15 mouse cellular contexts compared by ENCODE assay signal in the genomic region with DNA sequence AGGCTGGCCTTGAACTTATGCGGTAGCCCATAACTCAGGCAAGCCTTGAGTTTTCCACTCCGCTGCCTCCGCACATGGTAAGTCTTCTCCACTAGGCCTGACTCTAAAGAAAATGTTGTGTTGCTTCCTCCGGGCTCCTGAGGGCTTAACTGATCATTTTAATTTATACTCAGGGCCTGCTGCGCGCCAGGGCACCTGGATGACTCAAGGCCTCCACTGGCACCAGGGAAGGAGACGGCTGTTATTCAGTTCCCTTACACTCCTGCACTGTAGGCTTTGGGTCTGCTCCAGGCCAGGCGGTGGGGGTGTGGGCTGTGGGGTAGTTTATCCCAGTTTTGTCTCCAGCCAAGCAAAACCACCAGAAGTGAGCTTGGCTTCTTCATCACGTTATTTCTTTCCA. TPM values are rescaled to one million over a fixed set of nuclear protein-coding genes. Genes with fewer than 3 reads are reported as not detected.
DNase-seq lines count a peak whose midpoint lies in the region; ATAC-seq and TF ChIP-seq lines count a peak whose summit lies in the region.
"Had no signal": no experiment of that assay in that cellular context is flagged by ENCODE, and none has a peak within 500 bp of the region (broad histone marks: within the 10 kb centered on the region; RNA-seq: fewer than 3 reads in every experiment).

No protein-coding gene starts in this region.

- TF ChIP-seq CTCF in kidney, postnatal 0 days (IDR thresholded peaks at IDR 0.05; ENCODE audit: low read depth) = no peak
- TF ChIP-seq CTCF in thymus, adult 2 months (IDR thresholded peaks at IDR 0.05; ENCODE audit: borderline replicate concordance, control insufficient read depth, extremely low read depth, insufficient read depth, low read length, poor library complexity) = no peak

- no peak overlapping the region for H3K4me3 ChIP-seq in kidney, postnatal 0 days (replicated peaks; ENCODE audit: low read depth, low read length)
- H3K4me3 ChIP-seq in thymus, adult 2 months (ENCODE audit: control insufficient read depth, insufficient read depth, low read length) = no peak overlapping the region
- H3K4me3 ChIP-seq in liver, embryonic 12.5 days = no peak overlapping the region
- H3K4me3 ChIP-seq: lung, embryonic 15.5 days; myocyte had no signal

- DNase-seq in adrenal gland, adult 2 months = peak; percentile 66
- DNase-seq in adrenal gland, postnatal 4 days (ENCODE audit: low spot score in 2 of 2) = no peak
- DNase-seq in testis, postnatal 10 days (ENCODE audit: low spot score) = peak; percentile 47
- no peak for DNase-seq in testis, postnatal 14 days (ENCODE audit: low spot score)
- DNase-seq in kidney, postnatal 0 days (ENCODE audit: low spot score) = no peak
- no peak for DNase-seq in right cerebral cortex, postnatal 25 days
- DNase-seq in thymus, adult 2 months = no peak
- DNase-seq: cerebellum, postnatal 36 days; gastrocnemius, postnatal 36 days; heart, postnatal 14 days; left cerebral cortex, postnatal 4 days had no signal

- 67% methylated on average over 9 of the region's 9 CpGs for WGBS in kidney, postnatal 0 days
- 93% methylated on average over 9 of the region's 9 CpGs for WGBS in thymus, adult 2 months
- 74% methylated on average over 9 of the region's 9 CpGs for WGBS in liver, embryonic 12.5 days (ENCODE audit: insufficient replicate concordance)

- no peak for TF ChIP-seq POLR2A in thymus, adult 2 months (IDR thresholded peaks at IDR 0.05; ENCODE audit: control insufficient read depth, extremely low read depth, insufficient read depth, low read length, poor library complexity)

- H3K9ac ChIP-seq in kidney, postnatal 0 days (ENCODE audit: low read depth, low read length) = no peak overlapping the region
- no peak overlapping the region for H3K9ac ChIP-seq in liver, embryonic 12.5 days
- H3K9ac ChIP-seq: lung, embryonic 15.5 days had no signal

- H3K27me3 ChIP-seq in kidney, postnatal 0 days (ENCODE audit: insufficient read depth, low read length) = no peaks in the 10 kb centered on the region
- no peaks in the 10 kb centered on the region for H3K27me3 ChIP-seq in thymus, adult 2 months (ENCODE audit: control insufficient read depth, insufficient read depth, low read length)
- H3K27me3 ChIP-seq in liver, embryonic 12.5 days (replicated peaks) = no peaks in the 10 kb centered on the region
- H3K27me3 ChIP-seq: lung, embryonic 15.5 days had no signal

- H3K4me1 ChIP-seq in kidney, postnatal 0 days (replicated peaks; ENCODE audit: insufficient read depth, low read length) = no peaks in the 10 kb centered on the region
- no peaks in the 10 kb centered on the region for H3K4me1 ChIP-seq in thymus, adult 2 months (replicated peaks; ENCODE audit: control insufficient read depth, insufficient read depth, low read length)
- no peaks in the 10 kb centered on the region for H3K4me1 ChIP-seq in liver, embryonic 12.5 days
- H3K4me1 ChIP-seq: lung, embryonic 15.5 days had no signal

- no peaks in the 10 kb centered on the region for H3K36me3 ChIP-seq in kidney, postnatal 0 days (ENCODE audit: insufficient read depth, low read length)
- no peaks in the 10 kb centered on the region for H3K36me3 ChIP-seq in thymus, adult 2 months (ENCODE audit: control insufficient read depth, insufficient read depth, low read length)
- no peaks in the 10 kb centered on the region for H3K36me3 ChIP-seq in liver, embryonic 12.5 days
- H3K36me3 ChIP-seq: lung, embryonic 15.5 days had no signal

- no peak overlapping the region for H3K4me2 ChIP-seq in kidney, postnatal 0 days (ENCODE audit: low read length)
- no peak overlapping the region for H3K4me2 ChIP-seq in liver, embryonic 12.5 days
- H3K4me2 ChIP-seq: lung, embryonic 15.5 days had no signal

- no peak overlapping the region for H3K27ac ChIP-seq in kidney, postnatal 0 days
- no peak overlapping the region for H3K27ac ChIP-seq in thymus, adult 2 months (ENCODE audit: control insufficient read depth, insufficient read depth, low read length)
- no peak overlapping the region for H3K27ac ChIP-seq in liver, embryonic 12.5 days
- H3K27ac ChIP-seq: lung, embryonic 15.5 days had no signal

- peak; percentile 63; the same call in 1 of the 2 replicates for ATAC-seq in kidney, postnatal 0 days (replicated peaks; ENCODE audit: low FRiP score, low read depth)
- no peak for ATAC-seq in liver, embryonic 12.5 days
- ATAC-seq: inflammation-experienced regulatory T-cells, adult 6 months had no signal

- no peaks in the 10 kb centered on the region for H3K9me3 ChIP-seq in kidney, postnatal 0 days (replicated peaks; ENCODE audit: low read length)
- H3K9me3 ChIP-seq in liver, embryonic 12.5 days (replicated peaks) = no peaks in the 10 kb centered on the region
- H3K9me3 ChIP-seq: lung, embryonic 15.5 days had no signal

RNA-seq across cellular contexts. Expression of a gene that starts 15.4 kb away (rescaled TPM):
- total RNA-seq in adrenal gland, adult 2 months (2021) = 10 to 100 TPM; 49.2 to 53.7 TPM
- 4.2 and 4.8 TPM in 2 replicates for polyA plus RNA-seq in adrenal gland, adult 2 months (2012; rRNA removed)
- 10 to 100 TPM; 44.8 to 45.4 TPM for total RNA-seq in adrenal gland, postnatal 4 days (2021)
- 156 and 163 TPM in 2 replicates for polyA plus RNA-seq in kidney, postnatal 0 days (2015; fragmentation: Nextera tagmentation; extraction: Ambion mirVana)
- 7.5 and 10.1 TPM in 2 replicates for polyA plus RNA-seq in thymus, adult 2 months (2012; rRNA removed)
- polyA plus RNA-seq in liver, embryonic 12.5 days (2016; fragmentation: Nextera tagmentation; extraction: Ambion mirVana) = 46.6 and 50.8 TPM in 2 replicates

RNA-seq across cellular contexts. Expression of a gene that starts 22.5 kb away (rescaled TPM):
- total RNA-seq in adrenal gland, adult 2 months (2021) = 1 to 10 TPM; 1.0 to 2.4 TPM
- 5.0 and 6.1 TPM in 2 replicates for polyA plus RNA-seq in adrenal gland, adult 2 months (2012; rRNA removed)
- 1 to 10 TPM; 3.5 to 4.1 TPM for total RNA-seq in adrenal gland, postnatal 4 days (2021)
- polyA plus RNA-seq in kidney, postnatal 0 days (2015; fragmentation: Nextera tagmentation; extraction: Ambion mirVana) = 1.9 and 2.0 TPM in 2 replicates
- 15.8 and 16.6 TPM in 2 replicates for polyA plus RNA-seq in thymus, adult 2 months (2012; rRNA removed)
- 0.84 and 0.95 TPM in 2 replicates for polyA plus RNA-seq in liver, embryonic 12.5 days (2016; fragmentation: Nextera tagmentation; extraction: Ambion mirVana)

RNA-seq across cellular contexts. Expression of a gene that starts 22.6 kb away (rescaled TPM):
- 1 to 10 TPM; 5.3 to 9.3 TPM for total RNA-seq in adrenal gland, adult 2 months (2021)
- polyA plus RNA-seq in adrenal gland, adult 2 months (2012; rRNA removed) = 10.5 and 15.1 TPM in 2 replicates
- total RNA-seq in adrenal gland, postnatal 4 days (2021) = 10 to 100 TPM; 19.8 to 26.5 TPM
- 28.5 and 30.6 TPM in 2 replicates for polyA plus RNA-seq in kidney, postnatal 0 days (2015; fragmentation: Nextera tagmentation; extraction: Ambion mirVana)
- 22.7 and 25.5 TPM in 2 replicates for polyA plus RNA-seq in thymus, adult 2 months (2012; rRNA removed)
- 4.9 and 5.3 TPM in 2 replicates for polyA plus RNA-seq in liver, embryonic 12.5 days (2016; fragmentation: Nextera tagmentation; extraction: Ambion mirVana)

RNA-seq across cellular contexts. Expression of a gene that starts 37.6 kb away (rescaled TPM):
- 10 to 100 TPM; 44.0 to 61.9 TPM for total RNA-seq in adrenal gland, adult 2 months (2021)
- 201 and 250 TPM in 2 replicates for polyA plus RNA-seq in adrenal gland, adult 2 months (2012; rRNA removed)
- 10 to 100 TPM; 41.5 to 50.0 TPM for total RNA-seq in adrenal gland, postnatal 4 days (2021)
- 40.8 and 42.5 TPM in 2 replicates for polyA plus RNA-seq in kidney, postnatal 0 days (2015; fragmentation: Nextera tagmentation; extraction: Ambion mirVana)
- polyA plus RNA-seq in thymus, adult 2 months (2012; rRNA removed) = 123 and 125 TPM in 2 replicates
- polyA plus RNA-seq in liver, embryonic 12.5 days (2016; fragmentation: Nextera tagmentation; extraction: Ambion mirVana) = 30.4 and 34.4 TPM in 2 replicates

RNA-seq across cellular contexts. Expression of a gene that starts 53.8 kb away (rescaled TPM):
- 10 to 100 TPM; 76.3 to 79.4 TPM for total RNA-seq in adrenal gland, adult 2 months (2021)
- polyA plus RNA-seq in adrenal gland, adult 2 months (2012; rRNA removed) = 41.8 and 48.3 TPM in 2 replicates
- 10 to 100 TPM; 73.2 to 74.9 TPM for total RNA-seq in adrenal gland, postnatal 4 days (2021)
- polyA plus RNA-seq in kidney, postnatal 0 days (2015; fragmentation: Nextera tagmentation; extraction: Ambion mirVana) = 134 and 136 TPM in 2 replicates
- polyA plus RNA-seq in thymus, adult 2 months (2012; rRNA removed) = 69.3 and 70.8 TPM in 2 replicates
- polyA plus RNA-seq in liver, embryonic 12.5 days (2016; fragmentation: Nextera tagmentation; extraction: Ambion mirVana) = 217 and 228 TPM in 2 replicates

Comparison
In these comparisons a context has a peak if more than half of its experiments do, and no peak if none do; other contexts are left out.
1. DNase-seq: peak in adrenal gland, adult 2 months (single experiment) and testis, postnatal 10 days (single experiment); none in adrenal gland, postnatal 4 days (0 of 2), testis, postnatal 14 days (single experiment), kidney, postnatal 0 days (single experiment), right cerebral cortex, postnatal 25 days (single experiment) and thymus, adult 2 months (single experiment).